Mouse (Mus musculus) heart, postnatal 0 days (tissue): Measurements from ENCODE around the gene Dhtkd1. TPM values are rescaled to one million over a fixed set of nuclear protein-coding genes. Genes with fewer than 3 reads are reported as not detected.

Experiments
- ATAC-seq: fragments of 200-750 bp; cut with Nextera tagmentation; 2 replicates; pipeline ENCODE4 v1.8.0; 2017; ENCODE audit warnings: low read depth, moderate number of reproducible peaks, moderate library complexity; ENCODE audit not compliant: insufficient read depth
- DNase-seq: peaks from one replicate; pipeline ENCODE4 v3.0.0-alpha.2; 2016; ENCODE audit warnings: low spot score
- H3K27ac ChIP-seq: fragments of 300-500 bp; sonication (generic); 2 replicates; pipeline ENCODE4 v1.5.1; 2014; ENCODE audit warnings: low read depth, mild to moderate bottlenecking
- H3K27me3 ChIP-seq: fragments of 300-500 bp; sonication (generic); 2 replicates; pipeline ENCODE4 v1.6.1; 2014; ENCODE audit warnings: low read length, mixed read lengths; ENCODE audit not compliant: control insufficient read depth, insufficient read depth
- H3K36me3 ChIP-seq: fragments of 300-500 bp; sonication (generic); replicated peaks from 2 replicates; pipeline ENCODE4 v1.6.1; 2014; ENCODE audit warnings: low read length, mixed read lengths; ENCODE audit not compliant: control insufficient read depth, insufficient read depth
- H3K4me1 ChIP-seq: fragments of 300-500 bp; sonication (generic); 2 replicates; pipeline ENCODE4 v1.6.1; 2014; ENCODE audit warnings: antibody characterized with exemption; ENCODE audit not compliant: control insufficient read depth, insufficient read depth
- H3K4me2 ChIP-seq: fragments of 300-500 bp; sonication (generic); 2 replicates; pipeline ENCODE4 v1.6.1; 2014; ENCODE audit warnings: low read depth, mild to moderate bottlenecking, low read length, moderate library complexity
- H3K4me3 ChIP-seq: fragments of 300-500 bp; sonication (generic); 2 replicates; pipeline ENCODE4 v1.5.1; 2014; ENCODE audit warnings: low read depth, low read length
- H3K9ac ChIP-seq: fragments of 300-500 bp; sonication (generic); replicated peaks from 2 replicates; pipeline ENCODE4 v1.6.1; 2014; ENCODE audit warnings: low read depth, low read length, mixed read lengths
- H3K9me3 ChIP-seq: fragments of 300-500 bp; sonication (generic); replicated peaks from 2 replicates; pipeline ENCODE4 v1.6.1; 2016; ENCODE audit warnings: low read length; ENCODE audit not compliant: control insufficient read depth
- CTCF ChIP-seq: IDR thresholded peaks from 2 replicates; pipeline ENCODE4 v1.5.1; 2016; ENCODE audit warnings: antibody characterized with exemption, control low read depth, low read depth
- EP300 ChIP-seq: IDR thresholded peaks from 2 replicates; pipeline ENCODE4 v1.6.1; 2016; ENCODE audit warnings: antibody characterized with exemption, low read depth
- WGBS: fragments of 180-500 bp; shearing (Covaris S2); extraction: QIAGEN DNeasy Blood & Tissue Kit; methylation state at CpG from one replicate; pipeline ENCODE4 v1.1.7; 2014; 5-methylcytosine and 5-hydroxymethylcytosine counted together
- polyA plus RNA-seq: library from polyadenylated mRNA; unstranded; fragments of >200 nt; fragmentation: Nextera tagmentation; extraction: Ambion mirVana; gene quantifications from 2 replicates; pipeline ENCODE4 v1.2.1, GENCODE M21; 2015
- total RNA-seq: library from RNA; depleted of rRNA; stranded (reverse); fragments of >200 nt; gene quantifications from 2 replicates; pipeline ENCODE4 v1.2.3, GENCODE M21; 2014; ENCODE audit warnings: low replicate concordance; rRNA removed

Dhtkd1 gene
- total and polyA plus RNA-seq, 2 experiments from 2014 or later, result 1.2 to 2.4 TPM

DNA sequence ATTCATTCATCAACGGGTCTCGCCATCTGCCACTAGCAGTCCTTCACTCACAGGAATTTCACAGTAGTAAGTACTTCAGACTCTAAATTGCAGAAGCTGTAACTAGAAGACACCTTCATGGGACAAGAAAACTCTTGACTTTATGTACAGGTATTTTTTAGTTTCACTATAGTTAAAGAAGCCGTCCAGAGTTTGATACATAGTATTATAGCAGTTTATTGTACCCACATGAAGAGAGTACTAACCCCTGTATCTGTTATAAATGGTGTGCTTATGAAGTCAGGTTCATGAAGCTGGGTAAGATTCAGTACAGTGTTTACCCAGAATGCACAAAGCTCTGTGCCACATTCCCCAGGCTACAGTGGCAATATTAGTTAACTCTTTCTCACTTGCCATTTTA is 79.8 kb downstream of the Dhtkd1 start, which contains the start of gene Gm13199:
Gm13199 (minus strand) TSS at position 101 of the 400 bp plus-strand sequence.
- TF ChIP-seq CTCF (no peak), EP300 (no peak)
- no peak within 1 kb of the TSS for H3K27ac ChIP-seq

GRCm38 (mm10) chr2:5851866-5852265 is 90.7 kb downstream of the Dhtkd1 start:
- Histone ChIP-seq H3K4me2 (no peak overlapping the region), H3K9ac (no peak overlapping the region), H3K4me1 (no peaks in the 10 kb centered on the region), H3K36me3 (peaks cover 4% of the 10 kb centered on the region), H3K9me3 (no peaks in the 10 kb centered on the region), H3K27ac (no peak overlapping the region), H3K4me3 (no peak overlapping the region), H3K27me3 (no peaks in the 10 kb centered on the region)
- 73% methylated on average over 5 of the region's 5 CpGs for WGBS
- TF ChIP-seq CTCF (no peak), EP300 (no peak)
- ATAC-seq (no peak), DNase-seq (no peak)

More for the DNA sequence above, 79.8 kb downstream of the Dhtkd1 start, which contains the start of gene Gm13199:
- no peaks in the 10 kb centered on the region for H3K9me3 ChIP-seq
- DNase-seq, result no peak
- H3K36me3 ChIP-seq, result peaks cover 69% of the 10 kb centered on the region
- ATAC-seq, result no peak
- H3K4me2 ChIP-seq, result no peak within 1 kb of the TSS
- no peaks in the 10 kb centered on the region for H3K4me1 ChIP-seq
- WGBS, result 96% methylated on average over 3 of the region's 3 CpGs
- H3K27me3 ChIP-seq, result no peaks in the 10 kb centered on the region
- H3K4me3 ChIP-seq, result no peak within 1 kb of the TSS
- no peak within 1 kb of the TSS for H3K9ac ChIP-seq

- Histone ChIP-seq H3K9me3 (no peaks in the 10 kb centered on the region), H3K9ac (no peak overlapping the region), H3K4me1 (0 out of 2 replicates have a peak, but pooled peaks cover 3% of the 10 kb centered on the region), H3K4me3 (no peak overlapping the region), H3K27ac (no peak overlapping the region), H3K4me2 (no peak overlapping the region), H3K36me3 (peaks cover 4% of the 10 kb centered on the region; the same call in 1 of the 2 replicates), H3K27me3 (no peaks in the 10 kb centered on the region)
- 77% methylated on average over 9 of the region's 9 CpGs for WGBS
- TF ChIP-seq CTCF (no peak), EP300 (no peak)
- ATAC-seq, result no peak
- no peak for DNase-seq
Observed at GRCm38 (mm10) chr2:5851116-5851515, 91.5 kb downstream of the Dhtkd1 start.

Other genes with a start within 250 kb of the Dhtkd1 start
- gene Camk1d, start 228.3 kb downstream of the Dhtkd1 start, total RNA-seq, result 1.1 and 5.4 TPM in 2 replicates
- 2.2 and 3.0 TPM in 2 replicates for gene Camk1d, start 228.3 kb downstream of the Dhtkd1 start, polyA plus RNA-seq
- gene Nudt5, start 97.8 kb downstream of the Dhtkd1 start, total RNA-seq, result 14.1 and 15.7 TPM in 2 replicates
- gene Nudt5, start 97.8 kb downstream of the Dhtkd1 start, polyA plus RNA-seq, result 26.8 and 27.1 TPM in 2 replicates
- 42.1 and 52.6 TPM in 2 replicates for gene Cdc123, start 97.6 kb downstream of the Dhtkd1 start, total RNA-seq
- gene Cdc123, start 97.6 kb downstream of the Dhtkd1 start, polyA plus RNA-seq, result 149 and 161 TPM in 2 replicates
- gene Gm13199, start 79.9 kb downstream of the Dhtkd1 start, total RNA-seq, result 7.1 TPM in 1 of 2 replicates, not detected in the other
- 0.16 and 0.22 TPM in 2 replicates for gene Gm13199, start 79.9 kb downstream of the Dhtkd1 start, polyA plus RNA-seq
- 36.7 and 37.3 TPM in 2 replicates for gene Sec61a2, start 47.4 kb downstream of the Dhtkd1 start, total RNA-seq
- gene Sec61a2, start 47.4 kb downstream of the Dhtkd1 start, polyA plus RNA-seq, result 26.4 and 27.8 TPM in 2 replicates
- 2.7 and 5.6 TPM in 2 replicates for gene Upf2, start 8.7 kb upstream of the Dhtkd1 start, total RNA-seq
- gene Upf2, start 8.7 kb upstream of the Dhtkd1 start, polyA plus RNA-seq, result 3.5 and 3.6 TPM in 2 replicates
- 39.8 and 61.1 TPM in 2 replicates for gene Proser2, start 187.4 kb upstream of the Dhtkd1 start, total RNA-seq
- 14.7 and 17.9 TPM in 2 replicates for gene Proser2, start 187.4 kb upstream of the Dhtkd1 start, polyA plus RNA-seq